Mouse (Mus musculus): ENCODE data around the gene Slc6a9.

The Slc6a9 gene

GRCm38 (mm10) chr4:117840821-117841220 is 6.5 kb downstream of the Slc6a9 start:
- no peak for DNase-seq (ENCODE audit: low read depth, low spot score)

- no peak for DNase-seq (ENCODE audit: low read depth, low spot score)
Observed at GRCm38 (mm10) chr4:117841566-117841965, 7.3 kb downstream of the Slc6a9 start.

GRCm38 (mm10) chr4:117843101-117843500 is 8.8 kb downstream of the Slc6a9 start:
- DNase-seq (ENCODE audit: low read depth, low spot score), result no peak

- DNase-seq (ENCODE audit: low read depth, low spot score), result no peak
Observed at GRCm38 (mm10) chr4:117844467-117844866, 10.2 kb downstream of the Slc6a9 start.

GRCm38 (mm10) chr4:117845316-117845715 is 11.0 kb downstream of the Slc6a9 start:
- no peak for DNase-seq (ENCODE audit: low read depth, low spot score)

- DNase-seq (ENCODE audit: low read depth, low spot score), result no peak
Observed at GRCm38 (mm10) chr4:117846261-117846660, 12.0 kb downstream of the Slc6a9 start.

- DNase-seq (ENCODE audit: low read depth, low spot score), result no peak
Observed at GRCm38 (mm10) chr4:117847011-117847410, 12.7 kb downstream of the Slc6a9 start.

GRCm38 (mm10) chr4:117849063-117849462 is 14.8 kb downstream of the Slc6a9 start:
- no peak for DNase-seq (ENCODE audit: low read depth, low spot score)

- DNase-seq (ENCODE audit: low read depth, low spot score), result no peak
Observed at GRCm38 (mm10) chr4:117849506-117849905, 15.2 kb downstream of the Slc6a9 start.

GRCm38 (mm10) chr4:117850176-117850575 is 15.9 kb downstream of the Slc6a9 start:
- no peak for DNase-seq (ENCODE audit: low read depth, low spot score)

GRCm38 (mm10) chr4:117850871-117851270 is 16.6 kb downstream of the Slc6a9 start:
- DNase-seq (ENCODE audit: low read depth, low spot score), result no peak

GRCm38 (mm10) chr4:117852152-117852868 is 18.0 kb downstream of the Slc6a9 start:
- DNase-seq (ENCODE audit: low read depth, low spot score), result no peak

GRCm38 (mm10) chr4:117855146-117855545 is 20.8 kb downstream of the Slc6a9 start:
- DNase-seq (ENCODE audit: low read depth, low spot score), result no peak

- no peak for DNase-seq (ENCODE audit: low read depth, low spot score)
Observed at GRCm38 (mm10) chr4:117858794-117859193, 24.5 kb downstream of the Slc6a9 start.

- DNase-seq (ENCODE audit: low read depth, low spot score), result no peak
Observed at GRCm38 (mm10) chr4:117860570-117860969, 26.3 kb downstream of the Slc6a9 start.

- DNase-seq (ENCODE audit: low read depth, low spot score), result no peak
Observed at GRCm38 (mm10) chr4:117862823-117863222, 28.5 kb downstream of the Slc6a9 start.

GRCm38 (mm10) chr4:117866083-117866482 is 31.8 kb downstream of the Slc6a9 start:
- no peak for DNase-seq (ENCODE audit: low read depth, low spot score)

- DNase-seq (ENCODE audit: low read depth, low spot score), result no peak
Observed at GRCm38 (mm10) chr4:117867000-117867399, 32.7 kb downstream of the Slc6a9 start.

- DNase-seq (ENCODE audit: low read depth, low spot score), result peak; percentile 70
Observed at GRCm38 (mm10) chr4:117867823-117868222, 33.5 kb downstream of the Slc6a9 start.

GRCm38 (mm10) chr4:117869317-117869716 is 35.0 kb downstream of the Slc6a9 start:
- DNase-seq (ENCODE audit: low read depth, low spot score), result no peak

GRCm38 (mm10) chr4:117870437-117870836 is 36.1 kb downstream of the Slc6a9 start:
- DNase-seq (ENCODE audit: low read depth, low spot score), result no peak

GRCm38 (mm10) chr4:117871787-117872186 is 37.5 kb downstream of the Slc6a9 start:
- no peak for DNase-seq (ENCODE audit: low read depth, low spot score)

GRCm38 (mm10) chr4:117872471-117872886 is 38.2 kb downstream of the Slc6a9 start, which contains the start of gene Ccdc24:
Gene Ccdc24, minus strand, starts transcription at chr4:117872557.
- DNase-seq (ENCODE audit: low read depth, low spot score), result no peak

GRCm38 (mm10) chr4:117873615-117874014 is 39.3 kb downstream of the Slc6a9 start:
- DNase-seq (ENCODE audit: low read depth, low spot score), result no peak
